Mouse (Mus musculus) liver, embryonic 15.5 days (tissue): ENCODE data around the gene Cops4. TPM values are rescaled to one million over a fixed set of nuclear protein-coding genes. Genes with fewer than 3 reads are reported as not detected.
A peak's percentile ranks its signal among the peaks of the same experiment; 100 is the strongest.

ENCODE experiments used
- ATAC-seq: fragments of 200-750 bp; cut with Nextera tagmentation; 2 replicates; pipeline ENCODE4 v1.8.0; 2017; ENCODE audit warnings: moderate number of reproducible peaks, mild to moderate bottlenecking, moderate library complexity; ENCODE audit not compliant: insufficient read depth
- H3K27ac ChIP-seq: fragments of 300-500 bp; sonication (generic); replicated peaks from 2 replicates; pipeline ENCODE4 v1.5.1; 2015; ENCODE audit warnings: mild to moderate bottlenecking, inconsistent platforms
- H3K27me3 ChIP-seq: fragments of 300-500 bp; sonication (generic); 2 replicates; pipeline ENCODE4 v1.6.1; 2015; ENCODE audit warnings: mild to moderate bottlenecking, inconsistent platforms
- H3K36me3 ChIP-seq: fragments of 300-500 bp; sonication (generic); replicated peaks from 2 replicates; pipeline ENCODE4 v1.6.1; 2015; ENCODE audit warnings: moderate library complexity, mild to moderate bottlenecking, inconsistent platforms
- H3K4me1 ChIP-seq: fragments of 300-500 bp; sonication (generic); replicated peaks from 2 replicates; pipeline ENCODE4 v1.6.1; 2015; ENCODE audit warnings: inconsistent platforms
- H3K4me2 ChIP-seq: fragments of 300-500 bp; sonication (generic); 2 replicates; pipeline ENCODE4 v1.6.1; 2015; ENCODE audit warnings: moderate library complexity, mild to moderate bottlenecking, inconsistent platforms
- H3K4me3 ChIP-seq: fragments of 300-500 bp; sonication (generic); replicated peaks from 2 replicates; pipeline ENCODE4 v1.5.1; 2015; ENCODE audit warnings: mild to moderate bottlenecking, inconsistent platforms
- H3K9ac ChIP-seq: fragments of 300-500 bp; sonication (generic); 2 replicates; pipeline ENCODE4 v1.6.1; 2015; ENCODE audit warnings: moderate library complexity, mild to moderate bottlenecking, inconsistent platforms
- H3K9me3 ChIP-seq: fragments of 300-500 bp; sonication (generic); replicated peaks from 2 replicates; pipeline ENCODE4 v1.6.1; 2016; ENCODE audit warnings: inconsistent platforms
- WGBS: fragments of 180-500 bp; shearing (Covaris S2); methylation state at CpG from one replicate; pipeline ENCODE4 v1.1.7; 2015; ENCODE audit warnings: mixed read lengths; ENCODE audit not compliant: insufficient replicate concordance; 5-methylcytosine and 5-hydroxymethylcytosine counted together
- polyA plus RNA-seq: library from polyadenylated mRNA; unstranded; fragments of >200 nt; fragmentation: Nextera tagmentation; extraction: Ambion mirVana; gene quantifications from 2 replicates; pipeline ENCODE4 v1.2.1, GENCODE M21; 2015

Cops4 gene
- 65.8 and 67.6 TPM in 2 replicates for polyA plus RNA-seq

DNA sequence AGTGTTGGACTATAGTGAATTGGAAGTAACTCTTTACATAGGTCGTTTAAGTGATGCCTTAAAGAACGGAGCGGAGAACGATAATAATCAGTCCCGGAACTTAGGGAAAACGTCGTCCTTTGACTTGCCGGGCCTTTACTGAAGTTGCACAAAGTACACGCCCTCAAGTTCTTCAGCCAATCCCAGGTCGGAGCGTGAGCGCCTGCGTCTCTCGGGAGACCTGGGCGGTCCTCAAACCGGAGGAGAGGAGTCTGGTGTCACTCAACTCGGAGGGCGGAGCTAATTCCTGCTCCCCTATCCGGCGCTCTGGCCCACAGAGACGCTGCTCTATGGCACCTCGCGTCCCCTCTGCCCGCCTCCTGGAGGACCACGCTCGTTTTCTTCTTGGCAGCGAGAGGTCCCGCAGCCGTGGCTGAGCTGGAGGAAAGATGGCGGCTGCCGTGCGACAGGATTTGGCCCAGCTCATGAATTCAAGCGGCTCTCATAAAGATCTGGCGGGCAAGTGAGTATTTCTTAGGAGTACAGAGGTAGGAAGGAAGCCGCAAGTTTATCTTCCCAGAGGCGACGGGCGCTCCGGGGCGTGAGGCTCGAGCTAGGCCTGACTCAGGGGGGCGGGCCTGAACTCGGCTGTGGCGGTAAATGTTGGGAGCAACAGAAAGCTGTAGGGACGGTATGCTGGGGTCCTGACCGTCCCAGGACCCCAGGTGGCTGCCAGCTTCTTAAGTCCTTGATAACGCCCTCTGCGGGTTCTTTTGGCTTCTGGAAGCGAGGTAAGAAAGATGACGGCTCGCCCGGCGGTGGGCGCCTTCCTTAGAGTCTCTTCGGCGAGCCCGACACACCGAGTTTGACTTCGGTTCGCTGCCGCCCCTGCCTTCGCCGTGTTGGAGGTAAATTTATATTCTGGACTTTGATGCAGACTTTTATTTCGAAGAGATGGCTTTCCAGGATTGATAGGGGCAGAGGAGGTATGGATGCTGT is at the start of gene Cops4:
Gene Cops4, plus strand, starts transcription at position 261 of the 978 bp plus-strand sequence.
- Histone ChIP-seq H3K27me3 (peaks cover 29% of the 10 kb centered on the region), H3K36me3 (peaks cover 6% of the 10 kb centered on the region), H3K9ac (peak within 1 kb of the TSS; percentile 81), H3K4me2 (peak within 1 kb of the TSS; percentile 79), H3K27ac (peak within 1 kb of the TSS; percentile 83), H3K4me1 (peaks cover 23% of the 10 kb centered on the region), H3K4me3 (peak within 1 kb of the TSS; percentile 85), H3K9me3 (no peaks in the 10 kb centered on the region)
- ATAC-seq, result peak; percentile 100
- under 1% methylated on average over 64 of the region's 64 CpGs for WGBS

DNA sequence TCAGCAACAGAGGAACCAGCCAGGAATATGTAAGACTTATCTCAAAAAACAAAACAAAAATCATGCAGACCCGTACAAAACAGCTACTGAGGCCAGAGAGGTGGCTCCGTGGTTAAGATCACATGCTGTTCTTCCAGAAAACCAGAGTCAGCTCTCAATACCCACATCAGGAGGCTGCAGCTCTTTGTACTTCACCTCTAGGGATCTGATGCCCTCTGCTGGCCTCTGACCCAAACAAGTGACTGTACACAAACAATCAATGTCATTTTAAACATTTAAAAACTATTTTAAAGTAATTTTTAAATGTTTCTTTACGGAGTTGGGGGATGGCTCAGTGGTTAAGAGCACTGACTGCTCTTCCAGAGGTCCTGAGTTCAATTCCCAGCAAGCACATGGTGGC is 41.8 kb upstream of the Cops4 start:
- no peak for ATAC-seq
- Histone ChIP-seq H3K4me1 (no peaks in the 10 kb centered on the region), H3K27ac (no peak overlapping the region), H3K36me3 (peaks cover 76% of the 10 kb centered on the region), H3K4me2 (no peak overlapping the region), H3K27me3 (no peaks in the 10 kb centered on the region), H3K4me3 (no peak overlapping the region), H3K9me3 (no peaks in the 10 kb centered on the region), H3K9ac (no peak overlapping the region)
- 61% methylated on average over 3 of the region's 3 CpGs for WGBS

DNA sequence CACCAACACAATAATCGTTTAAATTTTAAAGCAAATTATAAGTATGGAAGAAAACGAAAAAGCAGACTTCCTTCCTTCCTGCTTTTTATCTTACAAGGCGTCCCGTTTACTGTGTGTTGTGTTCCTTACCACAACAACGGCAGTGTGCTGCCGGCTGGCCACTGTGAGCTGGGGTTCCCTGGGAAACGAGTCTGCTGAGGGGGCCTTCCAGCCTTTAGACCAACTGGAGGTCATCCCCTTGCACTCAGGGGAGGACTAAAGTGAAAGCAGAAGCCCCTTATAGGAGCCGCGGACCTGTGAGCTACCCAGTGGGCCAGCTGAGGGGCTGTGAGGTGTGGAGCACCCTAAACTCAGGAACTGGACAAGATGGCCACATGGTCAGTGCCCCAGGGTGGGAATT is 40.5 kb upstream of the Cops4 start:
- Histone ChIP-seq H3K4me3 (no peak overlapping the region), H3K27ac (no peak overlapping the region), H3K4me2 (no peak overlapping the region), H3K4me1 (no peaks in the 10 kb centered on the region), H3K36me3 (peaks cover 71% of the 10 kb centered on the region), H3K27me3 (no peaks in the 10 kb centered on the region), H3K9ac (no peak overlapping the region), H3K9me3 (no peaks in the 10 kb centered on the region)
- ATAC-seq, result no peak; the same call in 1 of the 2 replicates
- WGBS, result 46% methylated on average over 9 of the region's 9 CpGs

DNA sequence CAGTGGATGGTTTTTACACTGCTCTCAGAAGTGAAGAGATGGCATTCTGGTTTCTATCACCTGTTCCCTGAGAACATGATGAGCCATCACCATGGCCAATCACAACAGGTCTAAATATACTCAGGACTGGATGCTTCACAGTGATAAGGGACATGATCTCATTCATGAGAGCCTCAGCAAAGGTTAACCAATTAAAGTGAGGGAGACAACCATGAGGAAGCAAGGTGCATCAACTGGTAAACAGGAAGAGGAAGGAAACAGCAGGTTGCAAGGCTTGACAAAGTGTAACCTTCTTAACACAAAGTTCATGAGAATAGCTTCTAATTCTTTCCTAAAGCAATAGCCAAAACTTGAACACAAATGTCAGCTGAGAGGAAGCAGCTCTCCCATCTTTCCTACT is 34.5 kb upstream of the Cops4 start:
- Histone ChIP-seq H3K27me3 (no peaks in the 10 kb centered on the region), H3K9me3 (no peaks in the 10 kb centered on the region), H3K9ac (no peak overlapping the region), H3K36me3 (peaks cover 54% of the 10 kb centered on the region), H3K27ac (no peak overlapping the region), H3K4me2 (no peak overlapping the region), H3K4me3 (no peak overlapping the region), H3K4me1 (peaks cover 9% of the 10 kb centered on the region)
- no peak for ATAC-seq

DNA sequence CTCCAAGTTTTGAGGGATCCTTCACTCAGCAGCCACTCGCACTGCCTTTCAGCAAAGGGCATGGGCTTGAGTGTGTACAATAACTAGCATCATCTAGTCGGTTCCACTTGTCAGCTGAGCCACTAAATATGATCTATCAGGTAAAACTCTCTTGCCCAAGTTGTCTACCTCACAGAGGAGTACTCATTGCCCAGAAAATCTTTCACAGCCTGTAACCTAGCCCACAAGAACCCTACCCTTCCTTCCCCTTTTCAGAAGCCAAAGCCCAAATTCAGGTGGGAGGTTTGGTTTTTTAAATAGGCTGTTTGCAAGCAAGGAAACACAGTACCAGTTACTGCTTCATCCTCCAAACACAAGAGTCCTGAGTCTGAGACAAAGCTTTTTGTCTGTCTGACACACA is 31.0 kb upstream of the Cops4 start:
- H3K4me1 ChIP-seq, result peaks cover 29% of the 10 kb centered on the region
- no peak overlapping the region for H3K4me2 ChIP-seq
- H3K9me3 ChIP-seq, result no peaks in the 10 kb centered on the region
- H3K27ac ChIP-seq, result no peak overlapping the region
- 67% methylated on average over 2 of the region's 2 CpGs for WGBS
- no peak overlapping the region for H3K9ac ChIP-seq
- no peaks in the 10 kb centered on the region for H3K27me3 ChIP-seq
- no peak overlapping the region for H3K4me3 ChIP-seq
- no peak for ATAC-seq
- H3K36me3 ChIP-seq, result peaks cover 32% of the 10 kb centered on the region

DNA sequence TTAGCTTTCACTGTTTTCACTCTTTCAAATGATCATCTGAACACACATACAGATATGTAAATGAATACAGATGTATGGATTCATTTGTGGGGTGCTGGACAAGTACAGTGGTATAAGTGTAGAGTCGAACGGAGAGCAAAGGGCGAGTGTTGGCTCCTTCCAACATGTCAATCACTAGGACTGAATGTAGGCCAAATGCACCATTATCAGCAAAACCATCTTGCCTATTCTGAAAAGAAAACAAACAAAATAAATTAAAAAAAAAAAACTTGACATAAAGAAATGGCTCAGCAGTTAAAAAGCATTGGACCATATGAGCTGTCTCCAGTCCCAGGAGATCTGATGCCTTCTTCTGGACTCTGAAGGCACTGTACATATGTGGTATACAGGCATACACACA is 29.9 kb upstream of the Cops4 start:
- no peak overlapping the region for H3K27ac ChIP-seq
- 85% methylated on average over 3 of the region's 3 CpGs for WGBS
- H3K36me3 ChIP-seq, result peaks cover 32% of the 10 kb centered on the region
- H3K27me3 ChIP-seq, result no peaks in the 10 kb centered on the region
- no peaks in the 10 kb centered on the region for H3K9me3 ChIP-seq
- ATAC-seq, result no peak
- H3K4me3 ChIP-seq, result no peak overlapping the region
- H3K4me1 ChIP-seq, result peaks cover 30% of the 10 kb centered on the region
- H3K9ac ChIP-seq, result no peak overlapping the region
- H3K4me2 ChIP-seq, result no peak overlapping the region

DNA sequence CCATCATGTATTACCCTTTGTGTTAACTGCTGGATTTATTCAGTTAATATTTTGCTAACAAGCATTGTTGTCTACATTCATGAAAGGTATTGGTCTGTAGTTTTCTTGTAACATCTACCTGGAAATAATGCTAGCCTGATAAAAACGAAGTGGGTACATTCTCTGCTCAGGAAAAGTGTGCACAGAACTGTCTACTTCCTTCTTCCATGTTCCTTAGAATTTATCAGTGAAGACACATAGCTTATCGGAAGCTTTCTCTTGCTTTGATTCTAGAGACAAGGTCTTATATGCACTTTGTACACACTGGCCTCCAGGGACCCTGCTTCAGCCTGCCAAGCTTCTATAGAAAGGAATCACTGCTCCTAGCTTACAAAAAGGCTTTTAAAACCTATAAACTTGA is 28.8 kb upstream of the Cops4 start:
- no peak overlapping the region for H3K9ac ChIP-seq
- H3K36me3 ChIP-seq, result peaks cover 23% of the 10 kb centered on the region
- no peak overlapping the region for H3K4me2 ChIP-seq
- no peak overlapping the region for H3K4me3 ChIP-seq
- no peak for ATAC-seq
- no peaks in the 10 kb centered on the region for H3K9me3 ChIP-seq
- 34% methylated on average over 2 of the region's 2 CpGs for WGBS
- H3K27me3 ChIP-seq, result no peaks in the 10 kb centered on the region
- H3K27ac ChIP-seq, result no peak overlapping the region
- H3K4me1 ChIP-seq, result peaks cover 26% of the 10 kb centered on the region

DNA sequence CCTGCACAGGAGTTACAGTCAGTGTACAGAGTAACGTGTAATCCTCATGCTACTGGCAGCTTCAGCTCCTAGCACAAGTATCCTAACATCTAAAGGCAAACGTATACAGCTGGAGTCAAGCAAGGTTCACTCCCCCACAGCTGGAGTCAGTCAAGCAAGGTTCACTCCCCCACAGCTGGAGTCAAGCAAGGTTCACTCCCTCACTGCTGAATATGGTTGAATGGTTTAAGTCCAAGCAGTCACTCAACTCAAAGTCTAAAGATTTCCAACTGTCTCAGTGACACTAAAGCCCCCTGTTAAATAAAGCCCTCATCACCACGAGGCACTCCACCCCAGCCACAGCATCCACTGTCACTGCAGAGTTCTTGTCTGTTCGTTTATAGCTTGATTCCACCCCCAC is 26.4 kb upstream of the Cops4 start:
- 62% methylated on average over 4 of the region's 4 CpGs for WGBS

DNA sequence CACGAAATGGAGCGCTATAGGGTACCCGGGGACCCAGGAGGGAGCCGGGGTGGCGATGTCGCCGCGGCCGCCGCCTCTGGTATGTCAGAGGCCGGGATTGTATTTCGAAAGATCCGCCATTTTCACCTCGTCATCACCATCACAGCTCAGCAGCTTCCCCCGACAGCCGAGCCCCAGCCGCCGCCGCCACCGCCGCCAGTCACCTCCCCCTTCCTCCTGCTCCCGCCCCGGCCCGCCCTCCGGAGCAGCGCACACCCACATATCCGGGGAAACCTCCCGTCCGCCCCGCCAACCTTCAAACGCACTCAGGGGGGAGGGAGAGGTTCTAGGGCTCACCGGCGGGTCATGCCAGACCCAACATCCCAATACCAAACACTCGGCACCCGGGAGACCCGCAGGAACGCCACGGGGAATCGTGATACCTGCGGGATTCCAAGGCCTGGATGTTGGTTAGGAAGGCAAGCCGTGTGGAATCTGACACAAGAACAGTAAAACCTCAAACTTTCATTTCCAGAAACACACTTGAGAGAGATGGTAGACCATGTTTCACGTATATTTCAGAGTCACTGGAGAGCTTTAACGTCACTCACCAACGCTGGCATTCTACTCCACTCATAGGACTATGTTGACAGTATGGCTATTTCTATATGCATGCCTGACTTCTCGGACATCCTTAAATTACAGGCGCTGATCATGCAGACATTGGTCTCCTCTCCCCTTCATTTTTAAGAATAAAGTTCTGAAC is 19.5 kb upstream of the Cops4 start:
- ATAC-seq, result peak; percentile 83
- Histone ChIP-seq H3K4me2 (peak overlapping the region; percentile 94), H3K9ac (peak overlapping the region; percentile 91)

More for the DNA sequence above, 26.4 kb upstream of the Cops4 start:
- Histone ChIP-seq H3K4me2 (no peak overlapping the region), H3K36me3 (0 out of 2 replicates have a peak, but pooled peaks cover 7% of the 10 kb centered on the region), H3K4me3 (no peak overlapping the region), H3K9me3 (no peaks in the 10 kb centered on the region), H3K9ac (no peak overlapping the region), H3K4me1 (peaks cover 33% of the 10 kb centered on the region), H3K27me3 (no peaks in the 10 kb centered on the region), H3K27ac (no peak overlapping the region)
- ATAC-seq, result no peak

DNA sequence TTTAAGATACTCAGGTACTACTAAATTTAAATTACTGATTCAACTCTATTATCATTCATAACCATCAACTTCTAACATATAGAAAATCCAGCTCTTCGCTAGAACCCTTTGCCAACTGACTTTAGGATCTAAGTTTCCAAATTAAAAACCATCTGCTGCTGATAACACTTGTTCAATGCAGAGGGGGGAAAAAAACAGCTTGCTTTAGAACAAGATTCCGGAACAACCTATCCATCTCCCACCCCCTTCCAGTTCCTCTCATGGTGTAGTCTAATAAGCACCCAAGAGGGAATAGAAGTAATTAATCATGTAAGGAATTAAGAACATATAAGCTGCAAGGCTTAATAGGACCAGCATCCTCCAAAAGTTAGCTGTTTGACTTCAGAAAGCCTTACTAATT is 18.9 kb upstream of the Cops4 start:
- H3K9ac ChIP-seq, result peak overlapping the region; percentile 91
- WGBS, result 8% methylated on average over 2 of the region's 2 CpGs
- peak overlapping the region; percentile 97 for H3K27ac ChIP-seq

More for the DNA sequence above, 19.5 kb upstream of the Cops4 start:
- Histone ChIP-seq H3K36me3 (no peaks in the 10 kb centered on the region), H3K27me3 (0 out of 2 replicates have a peak, but pooled peaks cover 3% of the 10 kb centered on the region), H3K27ac (peak overlapping the region; percentile 97), H3K4me1 (peaks cover 41% of the 10 kb centered on the region), H3K9me3 (no peaks in the 10 kb centered on the region), H3K4me3 (peak overlapping the region; percentile 79)
- WGBS, result under 1% methylated on average over 46 of the region's 46 CpGs

DNA sequence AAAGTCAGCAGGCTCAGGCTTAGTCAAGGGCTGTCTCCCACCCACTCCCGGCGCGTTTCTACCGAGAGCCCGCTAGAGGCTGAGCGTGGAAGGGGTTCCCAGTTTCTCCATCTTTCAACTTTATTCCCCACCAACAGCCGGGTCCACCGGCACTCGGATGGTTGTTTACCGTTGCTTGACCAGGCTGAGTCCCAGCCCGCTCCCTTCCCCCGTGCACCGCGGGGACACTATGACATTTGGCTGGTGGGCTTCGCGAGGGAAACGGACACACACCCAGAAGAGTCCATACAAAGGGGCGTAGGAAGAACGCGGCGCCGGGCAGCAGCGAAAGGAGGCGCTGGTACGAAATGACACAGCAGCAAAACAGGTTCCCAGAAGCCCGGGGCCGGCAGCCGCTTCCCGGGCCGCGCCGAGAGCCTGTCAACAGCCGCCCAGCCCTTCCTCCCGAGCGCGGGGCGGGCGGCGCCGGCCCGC is 18.2 kb upstream of the Cops4 start:
- Histone ChIP-seq H3K4me3 (peak overlapping the region; percentile 79), H3K27ac (peak overlapping the region; percentile 97), H3K27me3 (0 out of 2 replicates have a peak, but pooled peaks cover 3% of the 10 kb centered on the region), H3K9me3 (no peaks in the 10 kb centered on the region), H3K9ac (peak overlapping the region; percentile 91), H3K36me3 (no peaks in the 10 kb centered on the region), H3K4me1 (peaks cover 41% of the 10 kb centered on the region), H3K4me2 (peak overlapping the region; percentile 94)
- ATAC-seq, result peak; percentile 58
- 1% methylated on average over 40 of the region's 41 CpGs for WGBS

More for the DNA sequence above, 18.9 kb upstream of the Cops4 start:
- H3K27me3 ChIP-seq, result 0 out of 2 replicates have a peak, but pooled peaks cover 3% of the 10 kb centered on the region
- no peak for ATAC-seq
- no peaks in the 10 kb centered on the region for H3K9me3 ChIP-seq
- peak overlapping the region; percentile 94 for H3K4me2 ChIP-seq
- peak overlapping the region; percentile 79 for H3K4me3 ChIP-seq
- no peaks in the 10 kb centered on the region for H3K36me3 ChIP-seq
- peaks cover 41% of the 10 kb centered on the region for H3K4me1 ChIP-seq
